Mouse (Mus musculus): ENCODE measurements at regions not wholly inside any gene's neighbourhood (a gene's known extent, or its start where the extent isn't known, plus 50 kb on each side); places are given as distances from the start of the nearest gene placed in this dataset.

GRCm38 (mm10) chr13:84565644-84566532, 343.8 kb downstream of the Tmem161b start:
- in situ Hi-C loops (cut with MboI; ENCODE audit: low sequenced_read_pairs), result no loop called here

- in situ Hi-C loops (cut with MboI; ENCODE audit: low sequenced_read_pairs), result no loop called here
Observed at GRCm38 (mm10) chr13:84566533-84566832, 344.4 kb downstream of the Tmem161b start.

- in situ Hi-C loops (cut with MboI; ENCODE audit: low sequenced_read_pairs), result no loop called here
Observed at GRCm38 (mm10) chr13:84569371-84569770, 347.3 kb downstream of the Tmem161b start.

GRCm38 (mm10) chr13:84570206-84570605, 348.1 kb downstream of the Tmem161b start:
- in situ Hi-C loops (cut with MboI; ENCODE audit: low sequenced_read_pairs), result no loop called here

GRCm38 (mm10) chr13:84570984-84571844, 349.1 kb downstream of the Tmem161b start:
- in situ Hi-C loops (cut with MboI; ENCODE audit: low sequenced_read_pairs), result no loop called here

- in situ Hi-C loops (cut with MboI; ENCODE audit: low sequenced_read_pairs), result no loop called here
Observed at GRCm38 (mm10) chr13:84571845-84572193, 349.7 kb downstream of the Tmem161b start.

GRCm38 (mm10) chr13:84572231-84572630, 350.1 kb downstream of the Tmem161b start:
- in situ Hi-C loops (cut with MboI; ENCODE audit: low sequenced_read_pairs), result no loop called here

GRCm38 (mm10) chr13:84596585-84597142, 374.6 kb downstream of the Tmem161b start:
- in situ Hi-C loops (cut with MboI; ENCODE audit: low sequenced_read_pairs), result no loop called here

GRCm38 (mm10) chr13:84602612-84603011, 380.5 kb downstream of the Tmem161b start:
- in situ Hi-C loops (cut with MboI; ENCODE audit: low sequenced_read_pairs), result no loop called here

GRCm38 (mm10) chr13:84612497-84612896, 390.4 kb downstream of the Tmem161b start:
- in situ Hi-C loops (cut with MboI; ENCODE audit: low sequenced_read_pairs), result no loop called here

GRCm38 (mm10) chr13:84613004-84613403, 390.9 kb downstream of the Tmem161b start:
- in situ Hi-C loops (cut with MboI; ENCODE audit: low sequenced_read_pairs), result no loop called here

GRCm38 (mm10) chr13:84624691-84625090, 402.6 kb downstream of the Tmem161b start:
- in situ Hi-C loops (cut with MboI; ENCODE audit: low sequenced_read_pairs), result no loop called here

GRCm38 (mm10) chr13:84625527-84625926, 403.4 kb downstream of the Tmem161b start:
- in situ Hi-C loops (cut with MboI; ENCODE audit: low sequenced_read_pairs), result no loop called here

GRCm38 (mm10) chr13:84625927-84626326, 403.8 kb downstream of the Tmem161b start:
- in situ Hi-C loops (cut with MboI; ENCODE audit: low sequenced_read_pairs), result no loop called here

- in situ Hi-C loops (cut with MboI; ENCODE audit: low sequenced_read_pairs), result no loop called here
Observed at GRCm38 (mm10) chr13:84626397-84626796, 404.3 kb downstream of the Tmem161b start.

- in situ Hi-C loops (cut with MboI; ENCODE audit: low sequenced_read_pairs), result no loop called here
Observed at GRCm38 (mm10) chr13:84630686-84631085, 408.6 kb downstream of the Tmem161b start.

GRCm38 (mm10) chr13:84632493-84632892, 410.4 kb downstream of the Tmem161b start:
- in situ Hi-C loops (cut with MboI; ENCODE audit: low sequenced_read_pairs), result no loop called here

GRCm38 (mm10) chr13:84636831-84637230, 414.7 kb downstream of the Tmem161b start:
- in situ Hi-C loops (cut with MboI; ENCODE audit: low sequenced_read_pairs), result no loop called here

- in situ Hi-C loops (cut with MboI; ENCODE audit: low sequenced_read_pairs), result no loop called here
Observed at GRCm38 (mm10) chr13:84637606-84638005, 415.5 kb downstream of the Tmem161b start.

GRCm38 (mm10) chr13:84638401-84638934, 416.4 kb downstream of the Tmem161b start:
- in situ Hi-C loops (cut with MboI; ENCODE audit: low sequenced_read_pairs), result no loop called here

All from CH12F3 (cell line).